Comparison of ENCODE assay signal across 7 mouse cellular contexts in genomic region chr9:121297171-121298064, GRCm38 (mm10). TPM values are rescaled to one million over a fixed set of nuclear protein-coding genes. Genes with fewer than 3 reads are reported as not detected.
DNase-seq lines count a peak whose midpoint lies in the region; ATAC-seq and TF ChIP-seq lines count a peak whose summit lies in the region.

Trak1 (plus strand) TSS chr9:121297502.

- DNase-seq in Patski (ENCODE audit: low read depth, low spot score) = no peak
- peak; percentile 70 for DNase-seq in forebrain, embryonic 14.5 days (ENCODE audit: low spot score)
- peak in 1 of 2 experiments; percentile 50 for DNase-seq in layer of hippocampus, postnatal 36 days
- peak; percentile 77 to 85 for DNase-seq in lung, postnatal 4 days
- peak; percentile 56 for DNase-seq in right cerebral cortex, postnatal 4 days

- POLR2A ChIA-PET in Patski (lab: Charles Lee) = no interaction called here

- under 1% methylated on average over 79 of the region's 116 CpGs for WGBS in forebrain, embryonic 14.5 days

- H3K9me3 ChIP-seq in forebrain, embryonic 14.5 days (replicated peaks; ENCODE audit: control insufficient read depth, low read length) = no peaks in the 10 kb centered on the region

- H3K27me3 ChIP-seq in Patski = no peaks in the 10 kb centered on the region
- H3K27me3 ChIP-seq in forebrain, embryonic 14.5 days (replicated peaks; ENCODE audit: control insufficient read depth, insufficient read depth, low read length) = no peaks in the 10 kb centered on the region

- H3K36me3 ChIP-seq in forebrain, embryonic 14.5 days (ENCODE audit: control insufficient read depth, insufficient read depth, low read length) = no peaks in the 10 kb centered on the region

- in situ Hi-C loops in Patski (cut with MboI; ENCODE audit: low pct_unique_long_range_greater_than_20kb) = no loop called here

- peak within 1 kb of the TSS; percentile 97 for H3K4me3 ChIP-seq in brown adipose tissue, adult 24 weeks (ENCODE audit: insufficient read depth, low read depth, low read length)
- peak within 1 kb of the TSS; percentile 87 for H3K4me3 ChIP-seq in forebrain, embryonic 14.5 days (ENCODE audit: low read depth, low read length)

- peak within 1 kb of the TSS; percentile 94 for H3K27ac ChIP-seq in brown adipose tissue, adult 24 weeks (replicated peaks; ENCODE audit: low read depth, low read length)
- H3K27ac ChIP-seq in forebrain, embryonic 14.5 days (ENCODE audit: low read depth, low read length) = peak within 1 kb of the TSS; percentile 68

- CTCF ChIA-PET in Patski (lab: Charles Lee) = interaction anchor here (1.7 kb wide), 1 partner anchor 54 kb away, joined by 4 read pairs; no protein-coding TSS in a partner anchor

- peak within 1 kb of the TSS; percentile 95 for H3K9ac ChIP-seq in forebrain, embryonic 14.5 days (ENCODE audit: low read length)

- H3K4me1 ChIP-seq in brown adipose tissue, adult 24 weeks (ENCODE audit: control insufficient read depth, insufficient read depth, insufficient read length, low read length) = peaks cover 26% of the 10 kb centered on the region
- H3K4me1 ChIP-seq in forebrain, embryonic 14.5 days (ENCODE audit: control insufficient read depth, insufficient read depth, low read length) = peaks cover 31% of the 10 kb centered on the region

- peak; percentile 89 for ATAC-seq in Patski
- peak; percentile 91 for ATAC-seq in forebrain, embryonic 14.5 days
- ATAC-seq in hematopoietic stem cell, adult 5-6 weeks (replicated peaks in 1 of 2; ENCODE audit: insufficient read depth in 1 of 2, low FRiP score in 2 of 2, low TSS enrichment in 1 of 2, low read depth in 1 of 2, poor library complexity in 2 of 2, severe bottlenecking in 2 of 2) = peak in 1 of 2 experiments; percentile 44; a peak in 3 of 4 replicates

- peak within 1 kb of the TSS; percentile 93 for H3K4me2 ChIP-seq in forebrain, embryonic 14.5 days (ENCODE audit: low read length)

- TF ChIP-seq CTCF in Patski (IDR thresholded peaks at IDR 0.05) = no peak

RNA-seq across cellular contexts. Expression of gene Trak1, which starts in this region (rescaled TPM):
- polyA plus RNA-seq in Patski (2021) = 49.4 TPM
- 64.3 and 66.0 TPM in 2 replicates for polyA plus RNA-seq in brown adipose tissue, adult 24 weeks (2012; ENCODE audit: insufficient read depth, insufficient read length, missing spikeins)
- polyA plus RNA-seq in forebrain, embryonic 14.5 days (2014; fragmentation: Nextera tagmentation; extraction: Ambion mirVana) = 40.3 and 58.5 TPM in 2 replicates
- 26.3 and 27.3 TPM in 2 replicates for total RNA-seq in hematopoietic stem cell, adult 5-6 weeks (2017)
- 100 to 1,000 TPM; 235 to 247 TPM for total RNA-seq in layer of hippocampus, postnatal 36 days (2021)
